Mouse (Mus musculus) fat pad, adult 2 months (tissue): Measurements from ENCODE around the gene Foxs1.

Experiments
- DNase-seq: peaks from one replicate; pipeline ENCODE4 v3.0.0-alpha.2; 2011; ENCODE audit warnings: low read depth, low spot score; ENCODE audit errors: extremely low read depth

Foxs1 gene

DNA sequence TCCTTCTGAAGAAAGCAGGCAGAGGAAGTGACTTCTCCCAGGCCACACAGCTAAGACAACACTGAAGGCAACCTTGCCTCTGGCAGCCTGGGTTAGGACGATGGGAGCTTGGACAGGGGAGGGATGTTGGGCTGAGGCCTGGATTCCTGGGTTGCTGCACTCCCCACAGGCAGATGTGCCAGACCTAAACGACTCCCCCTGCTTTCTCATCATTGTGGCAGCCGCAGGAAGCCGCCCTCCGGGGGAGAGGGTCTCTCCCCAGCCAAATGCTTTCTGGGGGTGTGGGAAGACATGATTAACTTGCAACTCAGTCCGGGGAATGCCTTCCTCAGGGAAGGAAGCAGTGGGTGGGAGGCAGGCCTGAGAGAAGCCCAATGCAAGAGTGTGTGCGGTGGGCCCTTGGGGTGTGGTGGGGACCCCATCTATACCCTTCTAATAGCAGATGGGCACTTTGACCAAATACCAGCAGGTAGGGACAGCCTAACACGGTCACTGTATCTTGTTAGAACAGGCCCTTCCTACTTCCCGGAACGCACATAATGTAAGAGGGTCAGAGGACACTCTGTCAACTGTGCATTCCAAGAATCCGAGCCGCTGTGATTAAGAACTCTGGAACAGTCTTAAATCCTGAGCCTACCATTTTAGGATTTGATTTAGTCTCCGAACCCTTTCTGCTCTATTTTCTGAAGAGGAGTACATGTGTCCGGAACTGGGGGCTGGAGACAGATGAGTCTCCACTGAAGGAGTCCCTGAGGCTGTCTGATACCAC lies 4.6 kb downstream of the Foxs1 start:
- no peak for DNase-seq

- no peak for DNase-seq
These were observed 5.6 kb downstream of the Foxs1 start for GRCm38 (mm10) chr2:152927371-152927770.

DNA sequence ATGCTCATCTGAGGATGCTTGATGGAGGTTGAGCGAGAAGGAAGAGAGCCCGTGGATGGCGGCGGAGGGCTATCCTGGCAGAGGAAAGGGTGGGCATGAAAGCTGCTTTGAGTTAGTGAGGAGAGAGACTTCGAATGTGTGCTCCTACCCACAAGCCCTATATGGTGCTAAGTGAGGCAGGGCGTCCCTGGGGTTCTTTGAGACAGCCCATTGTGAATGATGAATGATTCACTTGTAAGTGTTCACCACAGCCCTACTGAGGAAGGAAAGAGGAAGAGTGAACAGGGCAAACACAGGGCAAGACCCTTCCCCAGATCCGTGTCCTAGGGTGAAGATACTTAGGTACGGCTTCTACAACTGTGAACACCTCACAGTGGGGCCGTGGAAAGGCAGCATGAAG lies 6.1 kb downstream of the Foxs1 start:
- no peak for DNase-seq

DNA sequence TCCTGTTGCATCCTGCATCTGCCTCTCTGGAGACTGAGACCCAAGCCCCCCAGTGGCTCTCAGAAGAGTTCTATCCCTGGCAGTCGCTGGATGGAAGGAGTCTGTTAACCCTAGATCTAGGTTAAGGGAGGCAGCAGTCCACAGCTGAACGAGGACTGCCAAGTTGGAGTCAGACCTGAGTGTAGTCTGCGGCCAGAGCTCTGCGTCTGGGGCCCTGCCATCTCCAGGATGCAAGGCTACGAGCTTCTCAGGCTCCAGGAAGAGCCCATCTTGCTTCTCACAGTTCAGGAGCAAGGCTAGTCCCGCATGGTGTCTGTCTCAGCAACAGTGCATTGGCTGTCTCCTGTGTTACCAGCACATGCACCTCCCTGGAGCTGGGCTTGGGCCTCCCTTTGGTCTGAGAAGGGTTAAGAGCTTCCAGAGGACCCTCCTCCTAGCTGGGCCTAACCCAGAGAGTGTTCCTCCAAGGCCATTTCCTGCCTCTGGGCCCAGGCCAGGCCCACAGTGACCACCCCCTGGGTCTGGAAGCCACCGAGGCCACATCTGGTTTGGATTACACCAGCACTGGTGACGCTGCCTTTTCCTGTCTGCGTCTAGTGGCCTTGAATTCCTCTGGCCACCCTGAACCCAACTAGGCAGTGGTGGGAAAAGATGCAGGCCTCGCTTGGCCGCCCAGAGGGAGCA lies 7.7 kb downstream of the Foxs1 start:
- no peak for DNase-seq

DNA sequence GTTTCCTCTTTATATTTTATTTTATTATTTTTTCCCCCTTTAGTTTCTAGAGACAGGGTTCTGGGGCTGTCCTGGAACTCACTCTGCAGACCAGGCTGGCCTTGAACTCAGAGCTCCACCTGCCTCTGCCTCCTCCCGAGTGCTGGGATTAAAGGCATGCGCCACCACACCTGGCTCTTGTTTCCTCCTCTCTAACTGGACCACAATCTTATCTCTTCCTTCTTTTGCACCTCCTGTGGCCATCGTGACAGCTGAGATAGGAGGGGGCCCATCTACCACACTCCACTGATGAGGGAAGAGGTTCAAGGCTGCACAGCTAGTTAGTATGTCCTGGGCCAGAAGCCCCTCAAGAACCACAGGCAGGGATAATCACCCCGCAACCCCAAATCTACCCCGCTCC lies 8.5 kb downstream of the Foxs1 start:
- no peak for DNase-seq

- DNase-seq = no peak
These were observed 8.9 kb downstream of the Foxs1 start for GRCm38 (mm10) chr2:152924128-152924527.

DNA sequence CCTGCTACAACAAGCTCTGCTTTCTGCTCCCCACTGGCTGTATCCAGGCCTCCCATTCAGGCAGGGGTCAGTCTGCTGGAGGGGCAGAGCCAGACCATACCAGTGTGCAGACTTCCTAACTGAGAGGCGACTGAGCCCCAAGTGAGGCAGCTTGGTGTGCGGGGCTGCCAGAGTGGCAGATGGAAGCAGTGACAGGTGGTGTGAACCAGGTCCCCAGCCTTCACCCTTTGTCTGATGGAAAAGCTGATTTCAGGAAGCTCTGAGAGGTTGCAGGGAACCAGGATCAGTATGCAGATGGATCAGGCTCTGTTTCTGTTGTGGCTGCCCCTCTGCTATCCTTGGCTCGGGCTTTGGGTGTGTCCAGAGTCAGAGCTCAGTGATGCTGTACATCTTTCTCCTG lies 9.4 kb downstream of the Foxs1 start:
- DNase-seq = no peak

- no peak for DNase-seq
These were observed 10.6 kb downstream of the Foxs1 start for GRCm38 (mm10) chr2:152922376-152922775.

GRCm38 (mm10) chr2:152917671-152918070 lies 15.3 kb downstream of the Foxs1 start:
- no peak for DNase-seq

- no peak for DNase-seq
These were observed 16.9 kb downstream of the Foxs1 start for GRCm38 (mm10) chr2:152916111-152916510.

DNA sequence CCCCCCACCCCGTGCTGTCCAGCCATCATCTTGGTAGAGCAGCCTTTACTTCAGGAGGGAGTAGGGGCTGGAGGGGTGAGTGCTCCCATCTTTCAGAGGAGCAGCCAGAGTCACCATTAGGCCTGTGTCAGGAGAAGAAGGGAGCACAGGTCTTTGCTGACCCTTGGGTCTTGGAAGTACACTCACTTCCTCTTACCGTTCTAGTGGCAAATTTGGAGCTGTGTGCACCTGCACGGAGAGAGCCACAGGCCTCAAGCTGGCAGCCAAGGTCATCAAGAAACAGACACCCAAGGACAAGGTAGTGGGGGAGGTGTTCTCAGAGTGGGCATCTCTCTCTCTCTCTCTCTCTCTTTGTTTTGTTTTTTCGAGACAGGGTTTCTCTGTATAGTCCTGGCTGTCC lies 17.6 kb downstream of the Foxs1 start:
- DNase-seq = no peak

- DNase-seq = no peak
These were observed 18.5 kb downstream of the Foxs1 start for GRCm38 (mm10) chr2:152914310-152915120.

DNA sequence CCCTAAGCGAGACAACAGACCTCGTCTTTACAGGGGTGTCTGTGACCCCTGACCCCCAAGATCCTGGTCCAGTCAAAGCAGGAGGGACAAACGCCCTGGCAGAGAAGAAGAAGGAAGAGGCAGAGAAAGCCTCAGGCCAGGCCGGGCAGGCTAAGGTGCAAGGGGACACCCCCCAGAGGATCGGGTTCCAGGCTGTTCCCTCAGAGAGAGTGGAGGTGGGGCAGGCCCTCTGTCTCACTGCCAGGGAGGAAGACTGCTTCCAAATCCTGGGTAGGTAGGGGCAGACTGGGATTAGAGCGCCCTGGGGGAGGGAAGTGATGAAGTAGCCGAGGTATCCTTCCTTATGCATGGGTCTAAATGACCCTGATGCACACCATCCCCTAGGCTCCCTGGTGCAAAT lies 19.5 kb downstream of the Foxs1 start:
- no peak for DNase-seq

DNA sequence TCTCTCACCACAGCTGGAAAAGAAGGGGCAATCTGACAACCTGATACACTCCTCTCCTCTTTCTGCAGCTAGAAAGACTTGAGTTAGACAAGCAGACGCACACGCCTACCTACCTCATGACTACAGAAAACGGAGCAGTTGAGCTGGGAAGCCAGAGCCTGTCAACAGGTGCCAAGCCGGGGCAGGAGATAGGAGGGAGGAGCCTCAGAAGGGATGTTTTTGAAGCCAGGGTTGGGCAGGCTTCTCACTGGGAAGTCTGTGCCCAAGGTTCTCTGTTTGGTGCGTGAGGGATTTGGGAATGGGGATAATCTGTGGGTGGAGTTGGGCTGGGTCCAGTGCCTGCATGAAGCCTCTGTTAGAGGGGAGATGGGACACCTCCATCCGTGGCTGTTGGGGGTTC lies 21.6 kb downstream of the Foxs1 start:
- no peak for DNase-seq

DNA sequence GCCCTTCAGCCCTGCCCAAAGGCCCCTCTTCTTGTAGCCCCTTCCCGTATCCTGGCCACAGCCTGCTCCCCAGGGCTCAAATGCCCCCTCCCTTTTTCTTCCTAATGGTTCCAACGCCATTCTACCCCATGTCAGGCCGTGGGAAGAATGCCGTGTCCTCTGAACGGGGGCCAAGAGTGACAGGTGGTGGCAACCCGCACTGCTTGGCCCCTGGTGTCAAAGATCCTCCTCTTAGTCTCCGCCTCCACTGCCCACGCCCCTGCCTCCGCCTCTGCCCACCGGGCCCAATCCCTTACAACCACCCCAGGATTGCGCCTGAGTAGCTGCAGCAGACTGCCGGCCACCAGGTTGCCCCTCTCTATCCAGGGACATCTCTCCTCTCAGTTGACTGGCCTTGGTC lies 22.0 kb downstream of the Foxs1 start, which contains the start of gene Mylk2:
Gene Mylk2 (plus strand): TSS at position 322 of the 400 bp plus-strand sequence.
- DNase-seq = no peak

GRCm38 (mm10) chr2:152909848-152910247 lies 23.2 kb downstream of the Foxs1 start:
- no peak for DNase-seq

DNA sequence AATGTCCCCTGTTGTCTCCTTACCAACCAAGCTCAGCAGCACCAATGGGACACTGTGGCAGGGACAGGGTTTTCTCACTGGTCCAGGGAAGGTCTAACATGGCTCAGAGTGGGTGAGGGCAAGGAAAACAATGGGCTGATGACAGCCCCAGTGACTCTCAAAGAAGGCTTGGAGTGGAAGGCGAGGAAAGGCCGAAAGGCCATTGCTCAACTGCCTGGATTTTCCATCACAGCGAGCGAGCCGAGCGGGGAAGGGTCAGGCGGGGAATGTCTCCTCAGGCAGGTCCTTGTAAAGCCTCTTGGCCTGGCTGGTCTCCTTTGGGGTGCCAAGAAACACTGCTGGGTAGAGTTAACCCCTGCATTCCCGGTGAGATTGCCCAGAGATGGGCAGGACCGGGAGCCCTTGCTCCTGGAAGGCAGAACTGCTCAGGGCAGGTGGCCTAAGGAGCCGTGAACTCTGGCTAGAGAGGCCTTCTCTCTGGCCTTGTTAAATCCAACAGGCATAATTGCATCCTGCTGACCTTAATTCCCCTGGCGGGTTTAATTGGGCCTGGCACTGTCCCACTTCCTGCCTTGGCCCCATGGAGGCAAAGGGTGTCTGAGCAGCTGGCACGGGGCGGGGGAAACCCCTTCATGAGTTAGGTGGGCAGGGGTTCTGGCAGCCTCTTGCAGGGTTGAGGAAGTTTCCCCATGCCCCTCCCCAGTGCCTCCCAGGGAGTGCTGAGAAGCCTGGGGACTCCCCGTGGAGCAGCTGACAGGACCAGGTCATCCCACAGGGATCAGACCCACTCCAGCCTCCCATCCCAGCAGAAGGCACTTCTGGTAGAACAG lies 25.7 kb downstream of the Foxs1 start:
- DNase-seq = no peak

GRCm38 (mm10) chr2:152906274-152907037 lies 26.6 kb downstream of the Foxs1 start:
- no peak for DNase-seq

DNA sequence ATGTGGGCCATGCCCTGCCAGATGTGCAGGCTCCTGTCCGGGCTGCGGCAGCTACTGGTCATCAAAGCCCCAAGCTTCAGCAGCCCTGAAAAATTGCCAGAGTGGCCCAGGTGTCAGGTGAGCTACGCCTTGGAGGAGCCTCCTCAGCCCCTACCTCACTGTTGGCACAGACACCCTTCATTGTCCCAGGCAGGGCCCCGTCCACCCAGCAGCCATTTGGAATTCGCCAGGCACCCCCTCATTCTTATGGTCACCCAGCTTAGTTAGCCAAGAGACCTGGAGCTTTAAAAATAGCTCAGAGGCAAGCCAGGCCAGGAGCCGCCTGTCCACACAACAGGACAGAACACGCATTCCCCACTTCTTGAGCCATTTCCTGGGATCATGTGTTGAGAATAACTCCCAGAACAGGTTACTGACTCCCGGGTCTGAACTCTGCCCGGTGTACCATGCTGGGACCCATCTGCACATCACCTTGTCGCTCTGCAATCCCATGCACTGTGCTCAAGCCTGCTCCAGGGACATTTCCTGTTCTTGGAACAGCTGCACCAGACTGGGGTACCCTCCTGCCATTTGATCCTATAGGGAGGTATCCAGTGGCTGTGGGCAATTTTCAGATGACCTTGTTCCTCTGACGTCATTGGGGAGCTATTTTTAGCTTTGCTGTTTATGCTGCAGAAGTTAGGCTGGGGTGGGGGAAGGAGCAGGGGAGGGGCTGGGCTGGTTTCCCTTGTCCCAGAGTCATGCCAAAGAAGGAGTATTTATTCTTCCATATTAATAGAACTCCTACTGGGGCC lies 27.8 kb downstream of the Foxs1 start:
- no peak for DNase-seq
